Mouse (Mus musculus): ENCODE measurements at regions not wholly inside any gene's neighbourhood (a gene's known extent, or its start where the extent isn't known, plus 50 kb on each side); places are given as distances from the start of the nearest gene placed in this dataset.

GRCm38 (mm10) chr5:58740759-58741158, 1023.0 kb downstream of the Pcdh7 start:
- Histone ChIP-seq H3K9ac (ENCODE audit: low read depth, low read length) (no peak overlapping the region), H3K4me2 (replicated peaks; ENCODE audit: low read depth) (no peak overlapping the region), H3K36me3 (ENCODE audit: control insufficient read depth, insufficient read depth) (no peaks in the 10 kb centered on the region), H3K9me3 (ENCODE audit: control insufficient read depth) (no peaks in the 10 kb centered on the region), H3K4me1 (replicated peaks; ENCODE audit: control insufficient read depth, insufficient read depth, low read length) (no peaks in the 10 kb centered on the region), H3K27ac (ENCODE audit: low read depth, low read length) (no peak overlapping the region), H3K4me3 (ENCODE audit: low read depth, low read length) (no peak overlapping the region), H3K27me3 (replicated peaks; ENCODE audit: control insufficient read depth, insufficient read depth, low read length) (no peaks in the 10 kb centered on the region)
- no peak for ATAC-seq
- WGBS, result 59% methylated on average over 1 of the region's 1 CpGs
- TF ChIP-seq CTCF (IDR thresholded peaks at IDR 0.05; ENCODE audit: low read depth), result no peak

DNA sequence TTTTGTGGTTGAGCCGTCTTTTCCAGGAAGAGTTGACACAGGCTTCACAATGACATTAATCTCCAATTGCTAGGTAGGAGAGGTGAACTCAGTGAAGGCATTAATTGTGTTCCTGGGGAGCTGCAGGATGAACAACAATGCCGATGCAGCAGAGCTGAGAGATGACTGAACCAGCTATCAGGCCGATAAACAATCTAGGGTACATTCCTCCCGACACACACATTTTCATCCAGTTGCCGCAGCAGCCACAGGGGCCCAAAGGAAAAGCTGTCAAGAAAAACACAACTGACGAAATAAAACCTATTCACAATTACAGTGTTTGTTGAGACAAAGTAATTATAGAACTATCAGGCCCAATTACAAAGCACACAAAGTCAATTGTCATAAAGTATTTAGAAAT, 1029.9 kb downstream of the Pcdh7 start:
- H3K4me1 ChIP-seq (replicated peaks; ENCODE audit: control insufficient read depth, insufficient read depth, low read length), result no peaks in the 10 kb centered on the region
- no peak overlapping the region for H3K9ac ChIP-seq (ENCODE audit: low read depth, low read length)
- ATAC-seq, result no peak
- 18% methylated on average over 6 of the region's 6 CpGs for WGBS
- no peak for TF ChIP-seq CTCF (IDR thresholded peaks at IDR 0.05; ENCODE audit: low read depth)
- H3K4me2 ChIP-seq (replicated peaks; ENCODE audit: low read depth), result no peak overlapping the region
- H3K27ac ChIP-seq (ENCODE audit: low read depth, low read length), result no peak overlapping the region
- no peaks in the 10 kb centered on the region for H3K27me3 ChIP-seq (replicated peaks; ENCODE audit: control insufficient read depth, insufficient read depth, low read length)
- no peaks in the 10 kb centered on the region for H3K9me3 ChIP-seq (ENCODE audit: control insufficient read depth)
- H3K36me3 ChIP-seq (ENCODE audit: control insufficient read depth, insufficient read depth), result no peaks in the 10 kb centered on the region
- no peak overlapping the region for H3K4me3 ChIP-seq (ENCODE audit: low read depth, low read length)

GRCm38 (mm10) chr5:58751777-58752176, 1034.0 kb downstream of the Pcdh7 start:
- Histone ChIP-seq H3K9me3 (ENCODE audit: control insufficient read depth) (no peaks in the 10 kb centered on the region), H3K9ac (ENCODE audit: low read depth, low read length) (no peak overlapping the region), H3K4me1 (replicated peaks; ENCODE audit: control insufficient read depth, insufficient read depth, low read length) (no peaks in the 10 kb centered on the region), H3K4me2 (replicated peaks; ENCODE audit: low read depth) (no peak overlapping the region), H3K4me3 (ENCODE audit: low read depth, low read length) (no peak overlapping the region), H3K36me3 (ENCODE audit: control insufficient read depth, insufficient read depth) (no peaks in the 10 kb centered on the region), H3K27ac (ENCODE audit: low read depth, low read length) (no peak overlapping the region), H3K27me3 (replicated peaks; ENCODE audit: control insufficient read depth, insufficient read depth, low read length) (no peaks in the 10 kb centered on the region)
- WGBS, result 85% methylated on average over 6 of the region's 6 CpGs
- ATAC-seq, result no peak
- no peak for TF ChIP-seq CTCF (IDR thresholded peaks at IDR 0.05; ENCODE audit: low read depth)

Measured in intestine, postnatal 0 days (tissue).